Mouse (Mus musculus) right cerebral cortex, postnatal 10 days (tissue): ENCODE measurements around the gene Klhl7.

Source experiments
- DNase-seq, 2 experiments: peaks; one replicate each; pipeline ENCODE4 v3.0.0; 2021; ENCODE audit warnings: low spot score in 2 of 2

Gene Klhl7

GRCm38 (mm10) chr5:24172092-24172491 lies 71.7 kb downstream of the Klhl7 start:
- peak; percentile 39 to 50 for DNase-seq

- no peak for DNase-seq
These were observed 81.3 kb downstream of the Klhl7 start for GRCm38 (mm10) chr5:24181514-24182295.

- no peak for DNase-seq
These were observed 81.9 kb downstream of the Klhl7 start for GRCm38 (mm10) chr5:24182296-24182734.

- DNase-seq, result no peak
These were observed 82.7 kb downstream of the Klhl7 start for GRCm38 (mm10) chr5:24183096-24183495.

- DNase-seq, result no peak
These were observed 83.6 kb downstream of the Klhl7 start for GRCm38 (mm10) chr5:24184011-24184410.

GRCm38 (mm10) chr5:24188476-24188875 lies 88.1 kb downstream of the Klhl7 start:
- no peak for DNase-seq

GRCm38 (mm10) chr5:24191821-24192220 lies 91.4 kb downstream of the Klhl7 start:
- no peak for DNase-seq

- no peak for DNase-seq
These were observed 100.6 kb downstream of the Klhl7 start for GRCm38 (mm10) chr5:24201006-24201405.

GRCm38 (mm10) chr5:24202492-24202891 lies 102.1 kb downstream of the Klhl7 start:
- peak; percentile 59 to 77 for DNase-seq

- DNase-seq, result no peak
These were observed 102.9 kb downstream of the Klhl7 start for GRCm38 (mm10) chr5:24203266-24203665.

GRCm38 (mm10) chr5:24207965-24208364 lies 107.6 kb downstream of the Klhl7 start:
- no peak for DNase-seq

- DNase-seq, result no peak
These were observed 108.1 kb downstream of the Klhl7 start for GRCm38 (mm10) chr5:24208505-24208904.
